Mouse (Mus musculus) cerebellum, adult (tissue): Measurements from ENCODE around the gene Evi2b.

Source experiments
- ATAC-seq: cut with Nextera tagmentation; 2 replicates; pipeline ENCODE4 v1.9.2; 2017; ENCODE audit warnings: mild to moderate bottlenecking, moderate library complexity, mixed read lengths; ENCODE audit not compliant: insufficient number of reproducible peaks, low FRiP score, low TSS enrichment

Gene Evi2b

GRCm38 (mm10) chr11:79524310-79524575, 681 bp upstream of the Evi2b start:
- no peak for ATAC-seq

DNA sequence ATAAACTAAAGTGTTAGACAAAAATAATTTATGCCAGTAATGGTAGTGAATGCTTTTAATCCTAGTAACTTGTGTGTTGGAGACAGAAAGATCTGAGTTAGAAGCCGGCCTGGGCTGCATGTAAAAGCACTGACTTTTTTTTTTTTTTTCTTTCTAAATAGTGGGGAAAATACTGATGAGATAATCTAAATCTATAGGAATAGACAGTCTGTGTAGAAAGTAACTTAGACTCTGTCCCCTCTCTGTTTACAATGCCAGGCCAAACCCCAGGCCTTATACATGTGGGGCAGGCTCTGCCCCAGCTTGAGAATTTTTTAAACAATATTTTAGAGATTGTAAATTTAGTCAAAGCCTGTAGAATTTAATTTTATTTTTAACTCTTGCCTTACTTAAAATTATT, 618 bp downstream of the Evi2b start:
- no peak for ATAC-seq

- no peak for ATAC-seq
Observed at GRCm38 (mm10) chr11:79521930-79522329, 1.6 kb downstream of the Evi2b start.

DNA sequence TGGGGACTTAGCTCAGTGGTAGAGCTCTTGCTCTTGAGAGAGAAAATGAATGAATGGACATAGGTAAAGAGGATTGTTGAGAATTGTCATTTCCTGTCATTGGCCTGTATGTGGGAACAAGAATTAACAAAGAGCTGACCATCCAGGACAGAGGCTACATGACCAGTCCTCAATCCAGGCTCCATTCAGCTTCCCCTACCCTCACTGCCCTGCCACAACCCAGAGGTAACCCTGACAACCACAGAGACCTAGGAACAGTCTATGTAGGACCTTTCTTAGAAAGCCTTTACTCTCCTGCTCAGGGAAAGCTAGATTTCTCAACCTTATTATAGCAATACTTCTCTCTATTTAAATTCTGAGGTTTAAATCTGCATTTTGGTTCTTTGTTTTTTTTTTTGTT, 2.8 kb downstream of the Evi2b start:
- ATAC-seq: no peak

- no peak for ATAC-seq
Observed at GRCm38 (mm10) chr11:79519878-79520291, 3.7 kb downstream of the Evi2b start.

- ATAC-seq: no peak
Observed at GRCm38 (mm10) chr11:79519299-79519698, 4.3 kb downstream of the Evi2b start.

DNA sequence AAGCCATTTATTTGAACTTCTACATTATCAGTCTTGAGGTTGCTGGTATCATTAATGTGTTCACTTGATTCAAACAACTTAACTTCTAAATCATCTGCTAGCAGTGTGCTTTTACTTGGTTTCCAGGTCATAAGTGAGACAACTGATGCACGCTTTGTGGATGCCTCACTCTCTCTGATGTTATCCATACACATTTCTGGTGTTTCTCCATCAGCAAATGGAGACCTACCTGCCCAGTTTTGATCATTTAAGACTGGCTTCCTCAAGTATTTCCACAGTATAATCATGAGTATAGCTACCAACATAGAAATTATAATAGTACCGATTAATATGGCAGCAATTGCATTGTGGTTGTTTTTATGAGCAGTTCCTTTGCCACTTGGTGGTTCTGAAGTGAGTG, 7.8 kb downstream of the Evi2b start:
- no peak for ATAC-seq

DNA sequence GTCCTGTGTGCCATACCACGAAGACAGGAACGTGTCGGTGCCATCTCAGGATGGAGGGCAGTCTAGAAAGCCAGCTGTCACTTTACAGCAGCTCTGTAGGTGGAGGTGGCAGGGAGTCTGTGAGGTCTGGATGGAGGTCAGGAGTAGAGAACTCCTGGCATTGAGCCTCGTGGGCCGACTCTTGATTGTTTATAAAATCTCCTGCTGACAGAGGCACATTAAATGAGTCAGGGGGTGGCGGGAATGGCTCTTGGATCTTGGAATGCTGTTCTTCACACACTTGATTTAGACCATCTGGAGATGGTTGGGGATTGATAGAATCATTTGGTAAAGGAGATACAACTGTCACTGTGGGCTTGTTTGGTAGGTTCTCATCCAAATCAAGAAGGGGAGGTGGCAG, 8.2 kb downstream of the Evi2b start:
- ATAC-seq: no peak

DNA sequence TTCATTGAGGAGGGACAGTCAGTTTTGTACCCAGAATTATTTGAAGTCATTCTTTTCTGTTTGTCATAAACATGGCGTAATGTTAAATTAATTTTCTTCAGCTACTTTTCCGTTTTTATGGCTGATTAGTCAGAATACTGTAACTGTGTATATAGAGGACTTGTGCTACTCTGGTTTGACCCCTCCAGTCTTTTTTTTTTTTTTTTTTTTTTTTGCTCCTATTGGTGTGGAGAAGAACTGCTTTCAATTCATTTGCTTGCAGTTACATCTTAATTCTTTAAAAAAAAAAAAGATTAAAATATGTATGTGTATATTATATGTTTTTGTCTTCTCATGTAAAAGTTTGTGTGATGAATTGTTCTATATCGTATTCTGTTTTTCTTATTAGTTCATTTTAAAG, 11.6 kb downstream of the Evi2b start:
- no peak for ATAC-seq

GRCm38 (mm10) chr11:79504506-79504905, 19.1 kb downstream of the Evi2b start:
- ATAC-seq: no peak

DNA sequence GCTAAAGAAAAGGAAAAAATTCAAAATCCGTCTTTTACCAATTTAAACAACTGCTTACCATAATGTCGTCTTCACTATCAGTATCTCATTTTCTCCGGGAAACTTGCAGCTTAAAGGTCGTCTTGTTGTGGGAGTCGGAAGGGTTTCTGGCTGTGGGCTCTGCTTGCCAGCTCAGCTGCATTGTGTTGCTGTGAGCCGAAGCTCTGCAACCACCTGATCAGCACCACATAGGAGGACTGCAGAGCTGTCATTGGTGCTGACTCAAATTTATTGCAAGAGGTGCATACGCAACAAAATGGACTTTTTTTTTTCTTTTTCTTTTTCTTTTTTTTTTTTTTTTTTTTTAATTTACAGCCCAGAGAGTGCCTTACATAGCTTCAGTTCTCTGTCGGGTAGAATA, 19.7 kb downstream of the Evi2b start, which contains the start of gene Omg:
Gene Omg, minus strand, starts transcription at position 240 of the 400 bp plus-strand sequence.
- no peak for ATAC-seq

- ATAC-seq: no peak
Observed at GRCm38 (mm10) chr11:79502917-79503316, 20.6 kb downstream of the Evi2b start.

GRCm38 (mm10) chr11:79494976-79495800, 28.4 kb downstream of the Evi2b start:
- ATAC-seq: no peak

DNA sequence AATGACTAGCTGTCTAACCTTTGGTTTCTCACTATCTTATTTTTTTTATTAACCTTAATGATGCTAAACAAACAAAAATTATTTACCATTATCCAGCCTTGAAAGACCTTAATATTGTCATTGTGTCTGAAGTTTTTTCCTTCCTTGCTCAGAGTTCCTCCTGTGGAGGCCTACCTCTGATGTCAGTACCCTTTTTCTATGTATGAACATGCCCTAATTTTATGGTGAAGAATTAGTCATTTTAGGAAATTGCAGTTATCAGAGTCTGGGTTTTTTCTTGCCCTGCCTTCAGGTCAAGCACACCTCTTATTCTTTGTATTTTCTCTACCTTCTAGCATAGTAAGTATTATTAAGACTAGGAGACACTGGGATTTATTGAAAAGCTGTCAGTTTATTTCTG, 38.8 kb downstream of the Evi2b start:
- no peak for ATAC-seq

DNA sequence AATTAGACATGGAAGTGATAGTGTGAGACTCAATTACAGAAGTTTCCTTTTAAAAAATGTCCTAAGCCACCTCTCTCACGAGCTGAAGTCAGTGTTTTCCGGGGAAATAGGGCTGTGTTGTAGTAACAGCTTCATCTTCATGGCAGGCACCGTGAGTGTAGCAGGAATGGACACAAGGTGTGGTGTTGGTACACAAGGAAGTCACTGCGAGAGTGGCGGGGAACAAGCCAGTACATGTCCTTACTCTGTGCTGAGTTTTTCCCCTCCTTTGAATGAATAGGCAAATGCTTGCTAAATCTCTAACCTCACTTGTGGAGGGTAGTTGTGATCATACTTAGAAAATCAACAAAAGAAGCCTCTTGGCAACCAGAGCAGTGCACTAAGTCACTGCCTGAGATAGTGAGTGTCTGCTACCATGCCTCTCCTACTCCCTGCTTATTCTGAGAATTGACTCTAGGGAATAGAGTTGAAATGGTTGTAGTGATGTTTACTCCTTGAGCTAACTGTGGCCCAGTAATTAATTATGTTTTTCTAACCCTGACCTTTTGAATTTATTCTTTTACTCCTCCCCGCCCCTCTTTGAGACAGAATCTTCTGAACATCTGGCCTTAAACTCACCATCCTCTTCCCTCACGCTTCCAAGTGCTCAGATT, 39.6 kb downstream of the Evi2b start:
- ATAC-seq: no peak

- no peak for ATAC-seq
Observed at GRCm38 (mm10) chr11:79483392-79483791, 40.2 kb downstream of the Evi2b start.

GRCm38 (mm10) chr11:79468097-79468496, 55.5 kb downstream of the Evi2b start:
- no peak for ATAC-seq
